Mouse (Mus musculus): ENCODE measurements around the gene Papss1. TPM values are rescaled to one million over a fixed set of nuclear protein-coding genes. Genes with fewer than 3 reads are reported as not detected.
"Not testable (repeated sequence)": the region's sequence is repeated elsewhere in the genome, so short reads cannot be mapped to it uniquely, and the experiment has no call there.

Gene Papss1
- polyA plus RNA-seq (2017; shearing (Covaris generic)), result 10 to 100 TPM; 22.1 to 27.0 TPM

DNA sequence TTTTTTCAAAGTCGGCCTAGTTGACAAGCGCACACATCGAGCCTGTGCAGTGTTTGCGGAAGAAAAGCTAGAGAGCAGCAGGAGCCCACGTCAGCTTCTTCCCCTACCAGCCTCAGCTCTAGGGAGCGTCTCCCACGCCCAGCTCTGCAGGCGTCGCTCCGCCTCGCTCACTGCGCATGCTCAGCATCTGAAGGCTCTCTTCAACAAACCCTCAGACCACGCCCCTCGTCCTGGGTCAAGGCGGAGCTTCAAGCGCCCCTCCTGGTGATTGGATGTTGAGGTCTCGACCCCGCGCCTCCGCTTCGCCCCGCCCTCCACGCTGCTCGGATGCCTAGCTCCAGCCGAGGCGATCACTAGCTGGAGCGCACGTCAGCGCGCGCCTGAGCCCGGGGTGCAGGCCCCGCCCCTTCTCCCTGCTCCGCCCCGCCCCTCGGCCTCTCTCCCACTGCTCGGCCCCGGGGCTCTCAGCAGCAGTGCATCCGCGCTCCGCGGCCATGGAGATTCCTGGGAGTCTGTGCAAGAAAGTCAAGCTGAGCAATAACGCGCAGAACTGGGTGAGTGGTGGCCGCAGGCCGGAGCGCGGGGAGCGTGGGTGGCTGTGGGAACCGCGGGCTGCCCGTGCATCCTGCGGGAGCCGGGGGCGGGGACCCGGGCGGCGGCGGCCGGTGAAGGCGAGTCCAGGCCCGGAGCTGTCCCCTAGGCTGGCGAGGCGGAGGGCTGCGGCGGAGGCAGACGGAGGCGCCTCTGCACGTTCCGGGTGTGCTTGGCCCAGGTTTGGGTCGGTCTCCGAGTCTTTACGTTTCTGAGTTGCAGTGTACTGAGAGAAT is at the start of gene Papss1:
Gene Papss1, plus strand, starts transcription at position 339 of the 827 bp plus-strand sequence.
- peak; percentile 96 for ATAC-seq

DNA sequence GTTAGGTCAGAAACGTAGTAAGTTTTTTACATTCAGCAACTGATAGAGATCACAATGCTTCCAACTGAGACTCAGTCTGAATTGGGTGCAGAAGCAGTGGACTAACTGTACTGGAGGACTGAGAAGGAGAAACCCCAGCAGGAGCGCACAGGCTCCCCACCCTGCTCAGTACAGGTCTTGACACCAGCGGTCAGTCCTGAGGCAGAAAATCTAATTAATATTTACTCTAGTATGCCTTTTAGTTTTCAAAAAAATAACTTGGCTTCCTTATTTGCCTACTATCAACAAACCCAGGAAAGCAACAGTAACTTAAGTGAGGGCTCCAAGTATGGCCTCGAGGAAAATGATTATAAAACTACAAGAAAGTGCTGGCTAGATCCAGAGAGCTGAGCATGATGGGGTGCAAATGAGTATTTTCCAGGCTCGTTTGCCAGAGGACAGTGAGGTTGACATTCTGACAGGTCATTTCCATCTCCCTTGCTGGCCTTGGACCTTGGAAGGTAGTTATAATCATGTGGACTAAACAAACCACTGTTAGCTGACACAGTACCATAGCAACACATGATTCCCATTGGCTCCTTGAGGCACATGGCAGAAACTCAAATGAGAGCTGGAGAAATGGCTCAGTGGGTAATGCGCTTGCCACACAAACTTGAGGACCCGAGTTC is 48.1 kb upstream of the Papss1 start:
- ATAC-seq, result no peak

DNA sequence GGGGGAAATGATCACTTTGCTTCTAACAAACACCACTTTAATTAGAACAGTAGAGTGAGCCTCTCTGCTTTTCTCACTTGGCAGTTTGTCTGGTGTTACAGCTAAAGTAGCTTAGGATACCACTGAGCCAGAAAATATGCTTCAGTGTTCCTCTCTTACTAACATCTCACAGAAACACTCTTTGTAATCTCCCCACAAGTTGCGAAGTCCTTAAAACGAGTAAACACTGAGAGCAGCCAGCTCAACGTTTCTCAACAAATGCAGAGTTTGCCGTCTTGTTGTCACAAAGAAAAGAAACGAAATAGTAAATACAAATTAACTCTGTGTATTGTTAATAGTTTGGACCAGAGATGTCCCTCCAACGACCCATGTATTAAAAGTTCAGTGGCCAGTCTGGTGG is 46.8 kb upstream of the Papss1 start:
- no peak for ATAC-seq

DNA sequence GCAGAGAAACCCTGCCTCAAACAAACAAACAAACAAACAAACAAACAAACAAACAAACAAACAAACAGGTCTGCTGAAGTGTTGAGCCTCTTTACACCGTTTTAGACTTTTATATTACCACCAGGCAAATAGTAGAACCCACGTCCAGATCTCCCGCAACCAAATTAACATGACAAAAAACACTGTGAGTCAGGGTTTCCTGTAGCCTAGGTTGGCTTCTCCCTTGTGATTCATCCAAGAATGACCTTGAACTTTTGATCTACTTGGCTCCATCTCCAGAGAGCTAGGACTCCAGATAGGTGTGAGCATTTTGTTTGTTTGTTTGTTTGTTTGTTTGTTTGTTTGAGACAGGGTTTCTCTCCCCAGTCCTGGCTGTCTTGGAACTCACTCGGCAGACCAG is 43.4 kb upstream of the Papss1 start:
- no peak for ATAC-seq

DNA sequence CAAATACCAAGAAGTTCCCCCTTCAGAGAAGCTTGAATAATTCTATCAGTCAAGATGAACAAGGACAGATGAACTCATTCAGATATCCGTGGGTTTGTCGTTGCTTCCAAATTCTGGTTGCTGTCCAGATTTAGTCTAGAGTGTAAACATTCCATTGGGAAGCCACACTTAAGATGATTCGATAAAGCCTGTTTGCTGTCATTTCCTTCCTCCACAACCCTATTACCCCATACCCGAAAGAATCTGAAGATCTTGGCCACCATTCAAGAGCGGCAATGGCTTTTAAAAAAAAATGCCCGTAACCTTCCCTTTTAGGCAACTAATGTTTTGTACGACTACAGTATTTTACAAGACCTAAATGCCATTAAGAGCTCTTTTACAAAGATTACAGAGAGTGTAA is 42.3 kb upstream of the Papss1 start:
- ATAC-seq, result no peak

DNA sequence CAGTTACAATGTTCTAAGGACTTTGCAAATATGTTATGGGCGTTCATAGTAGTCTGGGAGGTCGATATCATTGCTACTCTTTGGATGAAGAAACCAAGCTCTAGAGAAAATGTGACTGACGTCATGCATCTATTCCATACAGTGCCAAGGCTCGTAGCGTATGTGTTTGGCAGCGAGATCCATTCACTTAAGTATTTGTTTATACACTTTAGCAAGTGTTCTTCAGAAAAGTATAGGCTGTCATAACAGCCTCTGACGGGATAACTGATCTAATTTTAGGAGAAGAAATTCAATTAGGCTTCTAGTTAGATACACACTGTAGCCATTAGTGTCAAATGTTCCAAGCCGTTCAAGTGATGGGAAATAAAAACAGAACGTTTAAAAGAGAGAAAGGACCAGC is 40.8 kb upstream of the Papss1 start:
- ATAC-seq, result no peak

DNA sequence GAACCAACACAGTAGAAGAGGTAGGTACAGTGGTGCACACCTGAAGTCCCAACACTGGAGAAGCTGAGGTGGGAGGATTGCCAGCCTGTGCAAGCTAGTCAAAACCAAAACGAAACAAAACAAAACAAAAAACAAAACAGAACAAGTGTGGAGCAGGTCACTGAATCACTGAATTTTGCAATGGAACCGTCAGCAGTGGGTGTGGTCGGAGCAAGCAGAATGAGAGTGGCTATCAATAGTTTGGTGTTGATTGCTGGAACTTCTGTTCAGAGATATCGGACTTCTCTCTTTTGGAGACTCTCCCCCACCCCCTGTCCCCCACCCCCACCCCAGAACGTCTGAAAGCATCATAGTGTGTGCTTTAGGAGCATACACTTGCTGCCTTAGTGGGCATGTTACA is 40.4 kb upstream of the Papss1 start:
- ATAC-seq, result no peak

DNA sequence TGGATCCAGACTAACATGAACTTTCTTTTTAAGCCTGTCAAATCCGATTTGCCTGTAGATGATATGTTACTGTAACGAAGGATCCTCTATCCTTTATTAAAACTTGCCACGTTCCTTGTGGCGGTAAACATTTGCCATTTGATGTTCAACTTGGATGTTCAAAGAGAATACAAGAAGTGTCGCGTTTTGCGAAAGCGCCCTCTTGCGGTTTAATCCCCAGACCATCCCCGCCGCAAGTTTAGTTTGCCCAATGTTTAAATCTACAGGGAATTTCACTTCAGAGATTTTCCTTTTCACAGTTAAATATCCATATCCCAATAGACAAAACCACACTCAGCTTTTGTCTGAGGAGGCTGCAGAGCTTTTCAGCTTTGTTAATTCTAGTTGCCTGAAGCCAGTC is 39.8 kb upstream of the Papss1 start:
- no peak for ATAC-seq

DNA sequence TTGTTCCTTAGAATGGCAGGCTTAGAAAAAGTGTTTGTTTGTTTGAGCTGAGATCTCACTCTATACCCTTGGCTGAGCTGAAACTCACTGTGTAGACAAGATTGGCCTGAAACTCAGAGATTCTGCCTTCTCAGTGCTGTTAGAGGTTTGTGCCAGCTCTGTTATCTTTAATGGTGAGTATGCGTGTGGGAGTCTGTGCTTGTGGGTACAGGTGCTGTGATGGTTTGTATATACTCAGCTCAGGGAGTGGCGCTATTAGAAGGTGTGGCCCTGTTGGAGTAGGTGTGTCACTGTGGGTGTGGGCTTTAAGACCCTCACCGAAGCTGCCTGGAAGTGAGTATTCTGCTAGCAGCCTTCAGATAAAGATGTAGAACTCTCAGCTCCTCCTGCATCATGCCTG is 39.3 kb upstream of the Papss1 start:
- no peak for ATAC-seq

DNA sequence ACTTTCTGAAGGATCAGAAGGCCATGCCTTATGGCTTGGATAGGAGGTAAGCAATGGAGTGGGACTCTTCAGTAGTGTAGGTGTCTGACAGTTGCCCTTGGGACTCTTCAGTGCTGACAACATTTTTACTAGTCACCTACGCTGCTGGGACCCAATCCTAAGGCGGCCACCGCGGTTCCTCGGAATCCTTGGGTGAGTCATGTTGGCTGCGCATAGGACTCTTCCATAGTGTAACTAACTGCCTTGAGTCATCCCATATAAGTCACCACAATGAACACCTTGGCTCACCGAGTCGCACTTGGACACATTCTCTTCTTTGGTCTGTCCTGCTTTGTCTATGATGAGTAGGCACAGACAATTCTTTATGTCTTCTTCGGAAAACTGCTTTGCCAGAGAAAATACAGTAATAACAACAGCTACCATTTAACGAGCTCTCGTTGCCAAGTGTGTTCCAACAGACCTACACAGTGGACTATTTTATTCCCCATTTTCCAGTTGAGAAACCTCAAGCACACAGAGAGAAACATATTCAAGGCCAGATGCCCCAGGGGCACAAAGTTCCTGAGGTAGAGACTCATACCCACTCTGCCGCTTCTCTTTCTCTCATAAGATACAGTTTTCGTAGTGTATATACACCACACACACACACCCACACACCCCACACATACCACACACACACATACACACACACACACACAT is 23.2 kb upstream of the Papss1 start:
- ATAC-seq, result no peak

DNA sequence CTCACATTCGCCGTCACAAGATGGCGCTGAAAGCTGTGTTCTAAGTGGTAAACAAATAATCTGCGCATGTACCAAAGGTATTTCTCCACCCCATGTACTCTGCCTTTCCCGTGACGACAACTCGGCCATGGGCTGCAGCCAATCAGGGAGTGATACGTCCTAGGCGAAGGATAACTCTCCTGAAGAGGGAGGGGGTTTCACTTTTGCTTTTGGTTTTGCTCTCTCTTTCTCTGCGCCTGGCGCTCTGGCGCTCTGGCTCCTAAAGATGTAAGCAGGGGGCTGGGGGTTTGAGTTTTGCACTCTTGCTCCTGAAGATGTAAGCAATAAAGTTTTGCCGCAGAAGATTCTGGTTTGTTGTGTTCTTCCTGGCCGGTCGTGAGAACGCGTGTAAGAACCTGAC is 17.0 kb upstream of the Papss1 start:
- not testable (repeated sequence) for ATAC-seq

DNA sequence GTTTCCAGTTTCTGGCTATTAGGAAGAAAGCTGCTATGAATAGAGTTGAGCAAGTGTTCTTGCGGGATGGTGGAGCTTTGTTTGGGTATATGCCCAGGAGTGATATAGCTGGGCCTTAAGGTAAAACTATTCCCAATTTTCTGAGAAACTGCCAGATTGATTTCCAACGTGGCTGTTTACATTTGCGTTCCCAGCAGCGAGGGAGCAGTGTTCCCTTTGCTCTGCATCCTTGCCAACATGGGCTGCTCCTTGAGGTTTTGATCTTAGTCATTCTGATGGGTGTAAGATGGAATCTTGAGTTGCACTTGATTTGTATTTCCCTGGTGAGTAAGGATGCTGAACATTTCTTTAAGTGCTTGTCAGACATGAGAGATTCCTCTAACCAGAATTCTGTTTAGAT is 14.5 kb upstream of the Papss1 start:
- no peak for ATAC-seq

DNA sequence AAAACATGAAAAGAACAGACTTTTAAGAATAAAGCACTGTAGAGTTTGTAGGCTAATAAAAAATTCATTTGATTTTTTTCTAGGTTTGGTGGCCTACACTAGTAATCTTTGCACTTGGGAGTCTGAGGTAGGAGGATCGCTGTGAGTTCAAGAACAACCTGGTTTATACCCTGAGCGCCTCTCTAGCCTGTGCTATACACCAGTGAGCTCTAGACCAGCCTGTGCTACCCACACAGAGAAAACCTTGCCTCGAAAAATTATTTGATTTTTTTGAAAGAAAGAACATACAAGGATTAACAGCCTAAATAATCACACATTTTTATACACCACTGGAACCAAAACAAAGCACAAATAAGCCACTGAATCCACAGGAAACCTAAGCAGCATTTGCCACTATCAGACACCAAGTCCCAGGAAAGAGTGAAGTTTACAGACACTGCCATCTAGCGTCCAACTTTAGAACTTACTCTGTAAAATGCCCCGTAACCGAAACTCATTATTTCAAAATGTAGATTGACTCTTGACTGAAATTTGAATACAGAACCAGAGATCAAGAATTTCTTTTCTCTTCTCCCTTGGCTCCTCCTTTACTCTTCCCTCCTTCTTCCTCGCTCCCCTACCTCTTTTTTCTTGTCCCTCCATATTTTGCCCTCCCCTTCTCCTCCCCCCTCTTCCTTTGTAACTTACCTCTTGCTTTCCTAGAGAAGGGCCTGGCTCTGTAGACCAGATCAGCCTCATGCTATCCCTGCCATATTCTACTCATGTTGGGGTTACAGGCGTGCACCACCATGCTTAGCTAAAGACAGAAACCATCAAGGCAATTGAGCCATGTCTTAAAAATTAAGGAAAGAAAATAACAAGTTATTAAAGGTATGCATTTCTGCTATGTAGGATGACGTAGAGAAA is 12.0 kb upstream of the Papss1 start:
- peak; percentile 97 for ATAC-seq

DNA sequence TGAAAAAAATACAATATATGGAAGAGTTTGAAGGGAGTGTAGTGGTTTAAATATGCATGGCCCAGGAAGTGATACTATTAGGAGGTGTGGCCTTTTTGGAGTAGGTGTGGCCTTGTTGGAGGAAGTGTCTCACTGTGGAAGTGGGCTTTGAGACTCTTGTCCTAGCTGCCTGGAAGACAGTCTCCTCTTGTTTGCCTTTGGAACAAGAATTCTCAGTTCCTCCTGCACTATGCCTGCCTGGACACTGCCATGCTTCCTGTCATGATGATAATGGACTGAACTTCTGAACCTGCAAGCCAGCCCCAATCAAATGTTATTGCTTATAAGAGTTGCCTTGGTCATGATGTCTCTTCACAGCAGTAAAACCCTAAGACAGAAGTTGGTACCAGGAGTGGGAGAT is 8.8 kb upstream of the Papss1 start:
- ATAC-seq, result no peak

DNA sequence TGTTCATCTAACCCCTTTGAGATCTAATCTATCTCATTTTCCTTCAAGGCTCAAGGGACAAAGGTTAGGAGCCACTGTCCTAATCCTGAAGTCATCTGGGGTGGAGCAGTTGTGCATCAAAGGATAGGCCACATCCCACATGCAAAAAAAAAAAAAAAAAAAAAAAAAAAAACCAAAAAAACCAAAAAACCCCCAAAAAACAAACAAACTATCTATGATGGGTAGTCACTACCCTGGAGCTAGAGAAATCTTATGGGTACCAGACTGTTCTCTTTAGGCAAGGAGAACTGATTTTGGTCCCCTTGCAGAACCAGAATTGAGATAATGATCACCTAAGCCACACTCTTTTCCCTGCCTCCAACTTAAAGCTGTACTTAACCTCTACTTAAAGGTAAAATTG is 3.0 kb upstream of the Papss1 start:
- ATAC-seq, result no peak

DNA sequence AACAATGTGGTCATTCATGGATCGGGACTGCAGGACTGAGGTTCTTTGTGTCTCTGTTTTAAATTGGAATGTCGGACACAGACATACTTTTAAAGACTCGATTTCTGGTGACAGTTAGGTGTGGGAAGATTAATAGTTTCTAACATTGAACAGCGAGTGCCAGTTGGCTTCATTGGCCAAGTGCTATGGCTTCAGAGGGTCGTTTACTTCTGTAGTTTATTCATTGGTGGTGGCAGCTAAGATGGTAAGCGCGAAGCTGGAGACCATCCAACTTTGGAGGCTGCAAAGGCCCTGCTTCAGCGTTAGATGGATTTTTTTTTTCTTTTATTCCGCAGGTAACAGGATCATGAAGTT is 666 bp downstream of the Papss1 start:
- no peak for ATAC-seq

DNA sequence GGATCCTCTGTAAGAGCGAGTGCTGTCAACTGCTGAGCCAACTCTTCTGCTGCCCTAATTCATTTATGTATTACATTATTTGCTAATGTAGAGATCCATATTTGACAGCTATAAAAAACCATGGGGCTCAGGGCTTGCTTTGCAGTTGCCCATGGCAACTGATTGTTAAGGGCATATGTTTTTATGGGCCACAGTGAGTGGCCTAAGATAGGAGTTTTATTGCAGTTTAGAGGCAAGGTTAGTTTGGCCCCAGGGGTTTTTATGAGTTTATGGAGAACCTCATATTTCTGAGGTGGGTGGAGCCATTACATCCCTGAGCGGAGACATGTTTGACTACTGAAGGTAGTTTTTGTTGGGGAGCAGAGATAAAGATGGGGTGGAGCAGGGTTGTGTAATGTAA is 1.7 kb downstream of the Papss1 start:
- ATAC-seq, result no peak

DNA sequence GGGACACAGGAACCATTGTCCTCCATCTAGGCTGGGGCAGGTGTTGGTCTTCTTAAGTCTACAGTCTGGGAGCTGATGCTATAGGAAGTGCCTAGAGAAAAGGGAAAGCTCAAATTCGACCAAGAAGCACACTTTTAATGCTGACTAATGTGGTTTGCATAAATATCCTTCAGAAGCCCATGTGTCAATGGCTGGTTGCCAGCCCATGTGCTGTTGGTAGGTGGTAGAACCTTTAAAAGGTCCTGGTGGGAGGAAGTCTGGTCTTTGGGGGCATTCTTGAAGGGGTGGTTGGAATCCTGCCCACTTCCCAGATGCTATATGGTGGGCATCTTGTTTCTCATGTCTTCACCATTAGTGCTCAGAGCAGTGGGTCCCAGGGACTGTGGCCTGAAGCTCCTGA is 5.9 kb downstream of the Papss1 start:
- no peak for ATAC-seq

DNA sequence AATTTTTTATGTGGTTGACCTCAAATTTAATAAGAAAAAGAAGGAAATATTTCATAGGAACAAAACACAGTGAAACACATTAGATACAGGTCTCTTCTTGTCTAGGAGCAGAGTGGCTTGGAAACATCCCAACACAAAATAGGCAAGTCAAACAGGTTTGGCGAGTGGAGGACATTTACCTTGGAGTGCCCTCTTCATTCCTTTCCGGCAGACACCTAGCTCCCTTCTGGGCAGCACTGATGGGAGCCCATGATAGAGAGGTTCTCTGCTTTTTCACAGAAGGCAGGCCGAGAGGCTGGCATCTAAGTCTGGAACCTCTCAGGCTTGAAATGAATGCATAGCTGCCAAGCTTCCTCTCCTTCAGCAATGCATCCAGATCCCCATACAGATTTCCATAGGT is 9.0 kb downstream of the Papss1 start:
- ATAC-seq, result no peak

DNA sequence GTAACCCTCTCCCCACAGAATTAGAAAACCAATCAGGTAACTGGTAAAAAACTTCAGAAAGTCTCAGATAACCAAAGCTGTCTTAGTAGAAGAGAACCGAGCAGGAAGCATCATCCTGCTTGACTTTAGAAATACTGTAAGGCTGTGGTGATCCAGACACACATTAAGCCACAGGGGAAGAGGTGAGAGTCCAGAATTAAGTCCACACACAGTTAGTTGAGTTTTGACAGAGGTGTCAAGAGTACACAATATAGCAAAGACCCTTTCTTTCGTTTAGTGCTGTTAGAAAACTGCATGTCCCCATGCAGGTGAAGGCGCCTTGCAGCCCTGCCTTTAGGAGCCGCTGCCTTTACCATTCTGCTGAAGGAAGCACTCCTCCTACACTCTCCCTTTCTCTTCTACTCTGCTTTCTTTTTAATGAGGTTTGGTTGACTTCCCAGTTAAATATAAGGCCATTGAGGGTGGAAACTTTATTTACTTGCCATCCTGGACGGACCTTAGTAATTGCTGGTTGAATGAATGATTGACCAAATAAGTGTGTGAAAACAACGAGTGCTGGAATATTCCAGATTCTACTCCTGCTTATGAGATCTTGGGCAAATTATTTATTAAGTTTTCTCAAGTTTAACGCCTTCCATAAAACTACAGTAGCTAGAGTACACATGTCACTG is 14.0 kb downstream of the Papss1 start:
- ATAC-seq, result no peak

DNA sequence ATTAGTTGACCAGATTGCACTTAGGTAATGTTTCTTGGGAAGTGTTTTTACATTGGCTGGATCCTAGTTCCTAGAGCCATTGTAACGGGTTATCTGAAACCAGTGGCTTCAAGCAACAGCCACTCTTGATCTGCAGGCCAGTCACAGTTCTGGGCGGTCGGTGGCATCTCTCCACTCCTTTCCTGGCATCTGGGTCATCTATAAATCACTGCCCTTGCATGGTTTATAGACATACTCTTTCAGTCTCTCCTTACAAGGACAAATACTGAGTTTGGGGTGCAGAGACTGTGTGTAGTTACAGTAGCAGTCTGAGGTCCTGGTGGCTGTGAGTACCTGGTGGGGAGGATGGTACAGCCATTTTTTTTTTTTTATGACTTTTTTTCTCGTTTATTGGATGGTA is 15.5 kb downstream of the Papss1 start:
- ATAC-seq, result no peak

DNA sequence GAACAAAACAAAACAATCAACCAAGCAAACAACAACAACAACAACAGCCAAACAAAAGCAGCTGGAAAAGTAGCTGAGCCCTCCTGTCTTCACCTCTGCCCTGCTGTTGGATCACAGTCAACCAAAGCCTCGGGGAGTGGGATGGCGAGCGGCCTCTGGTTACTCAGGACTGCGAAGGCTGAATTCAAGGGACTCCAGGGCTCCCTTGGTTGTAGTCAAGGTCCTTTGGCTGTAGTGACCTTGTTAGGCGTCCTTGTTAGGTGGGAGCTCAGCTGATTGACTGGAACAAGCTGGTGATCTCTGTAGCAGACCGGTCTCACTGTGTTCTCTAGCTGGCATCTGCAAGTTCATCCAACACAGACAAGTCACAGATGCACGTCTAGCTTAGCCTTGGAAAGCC is 16.5 kb downstream of the Papss1 start:
- ATAC-seq, result no peak
